Mouse (Mus musculus): ENCODE data around the gene Wwp2.

DNA sequence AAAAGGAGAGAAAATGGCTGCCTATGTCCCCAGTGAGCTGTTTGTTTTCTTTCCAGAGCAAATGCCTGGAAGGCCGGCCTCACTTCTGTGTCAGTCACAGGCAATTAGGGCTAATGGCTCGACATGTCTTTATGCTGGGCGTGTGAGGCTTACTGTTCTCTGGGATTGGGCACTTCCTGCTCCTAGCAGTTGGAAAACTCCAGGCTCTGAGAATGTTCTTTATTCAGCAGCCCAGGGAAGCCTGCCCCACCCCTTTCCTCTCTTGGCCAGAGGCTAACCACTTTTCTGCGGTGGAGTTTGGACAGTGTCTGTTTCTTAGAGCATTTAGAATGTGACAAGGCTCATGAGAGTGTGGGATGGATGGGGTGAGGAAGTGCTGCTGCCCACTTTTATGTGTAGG, 83.7 kb downstream of the Wwp2 start:
- TF ChIP-seq POLR2A (IDR thresholded peaks at IDR 0.05; ENCODE audit: low read depth, low read length): no peak
- TF ChIP-seq CTCF (conservative IDR thresholded peaks at IDR 0.05; ENCODE audit: insufficient read depth, insufficient read length, low read depth, low read length): no peak

Data from kidney, adult 2 months (tissue).